Mouse (Mus musculus): Measurements from ENCODE around the gene Gm10096. TPM values are rescaled to one million over a fixed set of nuclear protein-coding genes. Genes with fewer than 3 reads are reported as not detected.
"Not testable (repeated sequence)": the region's sequence is repeated elsewhere in the genome, so short reads cannot be mapped to it uniquely, and the experiment has no call there.

Gm10096 gene
- not detected in 2 replicates for polyA plus RNA-seq (2015; fragmentation: Nextera tagmentation; extraction: Ambion mirVana)

DNA sequence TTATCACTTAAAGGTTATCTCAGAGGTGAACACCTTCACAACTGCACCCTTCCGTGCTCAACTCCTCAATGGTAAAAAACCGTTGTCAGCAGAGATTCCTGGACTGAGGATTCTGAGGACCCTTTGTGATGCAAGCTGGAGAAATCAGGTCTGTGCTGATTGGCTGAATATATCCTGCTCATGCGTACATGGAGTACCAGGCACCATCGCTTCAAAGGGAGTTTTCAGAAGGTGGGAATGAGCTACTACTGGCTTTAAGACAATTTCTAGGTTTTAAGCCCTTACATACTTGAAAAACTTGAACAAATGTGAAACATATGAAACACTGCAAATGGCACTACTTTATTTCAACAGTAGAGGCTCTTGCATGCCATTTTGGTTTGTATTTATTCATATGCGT, at the start of gene Gm10096:
Gene Gm10096 (minus strand): TSS at position 101 of the 400 bp plus-strand sequence.
- H3K4me1 ChIP-seq (ENCODE audit: control insufficient read depth, insufficient read depth, low read length); H3K27me3 ChIP-seq (ENCODE audit: control insufficient read depth, insufficient read depth, low read length); H3K9ac ChIP-seq (ENCODE audit: low read length); H3K4me3 ChIP-seq (replicated peaks; ENCODE audit: low read length); H3K36me3 ChIP-seq (ENCODE audit: control insufficient read depth, insufficient read depth, low read length); H3K9me3 ChIP-seq (replicated peaks; ENCODE audit: control insufficient read depth, low read length); H3K4me2 ChIP-seq (ENCODE audit: low read depth, low read length); ATAC-seq (ENCODE audit: insufficient read depth, low FRiP score); H3K27ac ChIP-seq (ENCODE audit: low read length): not testable (repeated sequence)
- WGBS = no CpG with 5 or more reads among the region's 5 CpGs

Measured in stomach, embryonic 16.5 days (tissue).